Mouse (Mus musculus): ENCODE measurements around the gene H2-DMa.

H2-DMa gene

GRCm38 (mm10) chr17:34152923-34153322, 33.6 kb downstream of the H2-DMa start, which contains the start of gene H2-DMb1:
H2-DMb1 (plus strand) TSS chr17:34153072.
- TF ChIP-seq GATA4 (IDR thresholded peaks at IDR 0.05; ENCODE audit: insufficient replicate concordance, low read length), result no peak

DNA sequence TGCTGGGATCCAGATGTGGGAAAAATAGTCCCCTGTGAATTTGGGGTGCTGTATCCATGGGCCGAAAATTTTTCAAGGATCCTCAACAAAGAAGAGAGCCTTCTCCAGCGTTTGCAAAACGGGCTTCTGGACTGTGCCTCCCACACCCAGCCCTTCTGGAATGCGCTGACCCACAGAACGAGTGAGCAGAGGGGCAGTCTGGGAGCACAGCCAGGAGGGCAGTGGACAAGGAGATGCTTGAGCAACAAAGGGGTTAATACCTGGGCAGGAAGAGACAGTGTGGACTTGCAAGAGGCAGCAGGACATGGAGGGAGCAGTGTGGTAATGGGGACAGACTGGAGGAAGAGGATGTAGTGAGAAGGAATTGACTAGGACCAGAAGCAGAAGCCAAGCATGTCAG, 36.2 kb downstream of the H2-DMa start:
- no peak for TF ChIP-seq GATA4 (IDR thresholded peaks at IDR 0.05; ENCODE audit: insufficient replicate concordance, low read length)

- no peak for TF ChIP-seq GATA4 (IDR thresholded peaks at IDR 0.05; ENCODE audit: insufficient replicate concordance, low read length)
Observed at GRCm38 (mm10) chr17:34164202-34164895, 45.0 kb downstream of the H2-DMa start.

- no peak for TF ChIP-seq GATA4 (IDR thresholded peaks at IDR 0.05; ENCODE audit: insufficient replicate concordance, low read length)
Observed at GRCm38 (mm10) chr17:34165033-34165730, 45.8 kb downstream of the H2-DMa start.

DNA sequence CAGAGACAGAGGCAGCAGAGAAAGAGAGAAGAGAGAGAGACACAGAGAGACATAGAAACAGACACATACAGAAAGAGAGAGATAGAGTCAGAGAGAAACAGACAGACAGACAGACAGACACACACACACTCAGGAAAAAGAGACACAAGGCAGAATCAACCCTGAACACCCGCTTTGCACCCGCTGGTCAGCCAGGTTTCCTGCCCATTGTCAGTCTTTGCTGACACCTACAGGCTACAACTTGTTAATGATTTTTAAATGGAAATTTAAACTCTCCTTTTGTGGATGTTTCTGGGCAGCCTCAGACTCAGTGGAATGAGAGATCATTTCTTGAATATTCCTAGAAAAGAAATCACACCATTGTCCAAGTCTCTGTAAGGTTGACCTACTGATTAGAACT, 49.9 kb downstream of the H2-DMa start:
- no peak for TF ChIP-seq GATA4 (IDR thresholded peaks at IDR 0.05; ENCODE audit: insufficient replicate concordance, low read length)

GRCm38 (mm10) chr17:34170487-34170876, 51.1 kb downstream of the H2-DMa start:
- no peak for TF ChIP-seq GATA4 (IDR thresholded peaks at IDR 0.05; ENCODE audit: insufficient replicate concordance, low read length)

DNA sequence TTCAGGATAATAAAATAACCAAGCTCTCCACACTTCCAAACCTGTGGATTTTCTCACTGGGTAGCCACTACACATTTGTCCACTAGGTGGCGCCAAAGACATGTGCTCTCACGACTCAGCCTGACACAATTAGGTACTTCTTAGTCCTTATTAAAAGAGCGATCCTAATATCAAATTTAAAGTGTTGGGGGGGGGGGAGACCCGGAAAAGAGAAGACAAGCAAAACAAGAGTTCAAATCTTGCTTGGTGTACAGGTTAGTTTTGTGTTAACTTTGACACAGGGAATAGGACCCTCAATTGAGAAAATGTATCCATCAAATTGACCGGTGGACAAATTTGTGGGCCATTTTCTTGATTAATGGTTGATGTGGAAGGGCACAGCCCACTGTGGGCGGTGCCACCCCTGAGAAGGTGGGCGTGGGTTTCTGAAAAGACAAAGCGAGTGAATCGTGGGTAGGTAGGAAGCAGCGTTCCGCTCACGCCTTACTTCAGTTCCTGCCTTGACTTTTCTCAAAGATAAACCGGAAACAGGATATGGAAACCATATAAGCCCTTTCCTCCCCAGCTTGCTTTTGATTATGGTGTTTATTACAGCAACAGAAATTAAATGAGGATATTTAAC, 51.6 kb downstream of the H2-DMa start:
- TF ChIP-seq GATA4 (IDR thresholded peaks at IDR 0.05; ENCODE audit: insufficient replicate concordance, low read length), result no peak

GRCm38 (mm10) chr17:34172528-34172927, 53.2 kb downstream of the H2-DMa start:
- TF ChIP-seq GATA4 (IDR thresholded peaks at IDR 0.05; ENCODE audit: insufficient replicate concordance, low read length), result no peak

DNA sequence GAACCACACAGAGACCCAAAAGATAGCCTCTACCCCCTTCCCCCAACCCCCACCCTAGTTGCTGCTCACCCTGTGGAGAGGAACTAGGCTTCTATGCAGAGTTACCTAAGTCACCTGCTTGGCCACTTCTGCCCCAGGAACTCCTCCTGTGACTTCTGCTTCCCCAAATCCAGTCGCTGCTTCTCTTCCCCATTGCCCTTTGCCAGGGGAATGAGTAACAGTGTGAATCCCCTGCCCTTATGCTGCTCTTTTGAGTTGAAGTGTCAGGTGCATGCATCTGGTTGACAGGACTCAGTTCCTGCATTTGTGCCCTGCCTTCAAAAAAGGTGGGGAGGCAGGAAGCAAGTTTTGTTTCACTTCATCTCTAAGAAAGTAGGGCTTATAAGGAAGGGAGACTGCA, 54.7 kb downstream of the H2-DMa start:
- no peak for TF ChIP-seq GATA4 (IDR thresholded peaks at IDR 0.05; ENCODE audit: insufficient replicate concordance, low read length)

- TF ChIP-seq GATA4 (IDR thresholded peaks at IDR 0.05; ENCODE audit: insufficient replicate concordance, low read length), result no peak
Observed at GRCm38 (mm10) chr17:34177179-34177578, 57.8 kb downstream of the H2-DMa start.

- no peak for TF ChIP-seq GATA4 (IDR thresholded peaks at IDR 0.05; ENCODE audit: insufficient replicate concordance, low read length)
Observed at GRCm38 (mm10) chr17:34179019-34179418, 59.7 kb downstream of the H2-DMa start.

DNA sequence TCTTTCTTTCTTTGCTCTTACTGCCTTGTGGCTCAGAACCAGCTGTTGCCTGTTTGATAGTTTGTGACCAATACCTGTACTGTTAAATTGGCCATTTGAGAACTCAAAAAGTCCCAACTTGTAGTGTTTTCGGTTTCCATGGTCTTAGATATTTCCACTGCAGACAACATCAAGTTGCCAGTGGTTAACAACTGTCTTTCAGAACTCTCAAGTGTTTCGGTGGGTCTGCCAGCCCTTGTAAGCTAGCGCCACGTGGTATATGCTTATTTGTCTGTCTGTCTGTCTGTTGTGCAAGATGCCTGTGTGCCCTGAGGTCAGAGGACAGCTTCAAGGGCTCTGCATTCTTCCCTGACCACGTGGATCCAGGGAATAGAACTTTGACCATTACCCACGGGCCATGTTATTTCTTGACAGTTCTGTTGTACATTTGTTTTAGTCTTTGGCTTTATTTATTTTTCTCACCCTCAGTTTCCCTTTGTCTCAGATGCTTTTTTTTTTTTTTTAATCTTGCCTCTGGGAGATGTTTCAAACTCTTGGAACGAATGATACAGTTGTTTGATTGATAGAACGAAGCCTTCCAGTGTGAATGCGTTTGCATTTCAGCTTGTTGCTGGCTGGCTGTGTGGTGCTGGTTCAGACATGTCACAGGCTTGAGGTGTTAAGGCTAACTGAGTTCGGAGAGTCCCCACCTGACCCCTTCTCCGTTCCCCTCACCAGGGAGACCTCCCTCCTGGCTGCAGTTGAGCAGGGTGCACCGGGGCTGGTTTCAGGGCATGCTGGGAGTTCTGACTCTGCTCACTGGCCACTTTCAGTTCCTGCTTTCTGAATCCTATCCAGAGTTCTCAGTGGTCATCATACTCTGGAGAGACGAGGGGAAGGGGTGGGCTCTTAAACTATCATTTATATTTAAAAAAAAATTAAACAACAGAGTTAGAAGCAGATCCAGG, 60.8 kb downstream of the H2-DMa start:
- no peak for TF ChIP-seq GATA4 (IDR thresholded peaks at IDR 0.05; ENCODE audit: insufficient replicate concordance, low read length)

- TF ChIP-seq GATA4 (IDR thresholded peaks at IDR 0.05; ENCODE audit: insufficient replicate concordance, low read length), result no peak
Observed at GRCm38 (mm10) chr17:34183564-34184219, 64.4 kb downstream of the H2-DMa start.

GRCm38 (mm10) chr17:34185526-34185925, 66.2 kb downstream of the H2-DMa start:
- TF ChIP-seq GATA4 (IDR thresholded peaks at IDR 0.05; ENCODE audit: insufficient replicate concordance, low read length), result no peak

- TF ChIP-seq GATA4 (IDR thresholded peaks at IDR 0.05; ENCODE audit: insufficient replicate concordance, low read length), result no peak
Observed at GRCm38 (mm10) chr17:34186885-34187260, 67.5 kb downstream of the H2-DMa start.

All from liver, adult (tissue).